Mouse (Mus musculus): ENCODE measurements at regions not wholly inside any gene's neighbourhood (a gene's known extent, or its start where the extent isn't known, plus 50 kb on each side); places are given as distances from the start of the nearest gene placed in this dataset.

- Histone ChIP-seq H3K27me3 (ENCODE audit: control insufficient read depth, insufficient read depth, low read length) (no peaks in the 10 kb centered on the region), H3K36me3 (replicated peaks; ENCODE audit: control insufficient read depth, insufficient read depth, low read depth, low read length) (no peaks in the 10 kb centered on the region), H3K4me2 (ENCODE audit: low read depth, low read length) (no peak overlapping the region), H3K27ac (replicated peaks; ENCODE audit: low read depth, low read length) (no peak overlapping the region), H3K4me1 (ENCODE audit: control insufficient read depth, insufficient read depth, low read length) (no peaks in the 10 kb centered on the region), H3K4me3 (ENCODE audit: low read depth, low read length) (no peak overlapping the region), H3K9me3 (replicated peaks; ENCODE audit: control insufficient read depth, low read length) (no peaks in the 10 kb centered on the region), H3K9ac (replicated peaks; ENCODE audit: low read length) (no peak overlapping the region)
- ATAC-seq (replicated peaks; ENCODE audit: insufficient number of reproducible peaks, low FRiP score, low TSS enrichment, low read depth): no peak
- DNase-seq (ENCODE audit: low spot score): no peak
- 84% methylated on average over 6 of the region's 6 CpGs for WGBS
These were observed 124.3 kb downstream of the Zfp365 start for GRCm38 (mm10) chr10:67788116-67788515.

DNA sequence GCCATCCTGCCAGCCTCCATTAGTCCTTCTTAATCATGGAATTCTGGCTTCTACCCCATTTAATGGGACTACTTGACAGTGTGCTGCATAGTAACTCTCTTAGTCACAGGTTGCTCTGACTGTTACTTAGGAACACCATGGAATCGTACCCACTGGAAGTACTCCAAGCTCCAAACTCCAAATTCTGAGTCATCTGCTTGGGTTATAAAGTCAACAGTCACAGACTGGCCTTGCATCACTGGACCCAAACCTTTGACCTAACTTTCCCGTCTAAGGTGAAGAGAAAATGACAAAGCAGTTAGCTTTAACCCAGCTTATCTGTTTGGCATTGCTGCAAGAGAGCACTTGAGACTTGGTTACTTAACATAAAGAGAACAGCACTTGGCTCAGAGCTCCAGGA is 126.9 kb downstream of the Zfp365 start:
- H3K9ac ChIP-seq (replicated peaks; ENCODE audit: low read length): no peak overlapping the region
- 80% methylated on average over 2 of the region's 2 CpGs for WGBS
- no peaks in the 10 kb centered on the region for H3K27me3 ChIP-seq (ENCODE audit: control insufficient read depth, insufficient read depth, low read length)
- H3K4me3 ChIP-seq (ENCODE audit: low read depth, low read length): no peak overlapping the region
- DNase-seq (ENCODE audit: low spot score) (no peak), ATAC-seq (replicated peaks; ENCODE audit: insufficient number of reproducible peaks, low FRiP score, low TSS enrichment, low read depth) (no peak)
- H3K4me1 ChIP-seq (ENCODE audit: control insufficient read depth, insufficient read depth, low read length): no peaks in the 10 kb centered on the region
- no peaks in the 10 kb centered on the region for H3K9me3 ChIP-seq (replicated peaks; ENCODE audit: control insufficient read depth, low read length)
- no peaks in the 10 kb centered on the region for H3K36me3 ChIP-seq (replicated peaks; ENCODE audit: control insufficient read depth, insufficient read depth, low read depth, low read length)
- H3K27ac ChIP-seq (replicated peaks; ENCODE audit: low read depth, low read length): no peak overlapping the region
- no peak overlapping the region for H3K4me2 ChIP-seq (ENCODE audit: low read depth, low read length)

DNA sequence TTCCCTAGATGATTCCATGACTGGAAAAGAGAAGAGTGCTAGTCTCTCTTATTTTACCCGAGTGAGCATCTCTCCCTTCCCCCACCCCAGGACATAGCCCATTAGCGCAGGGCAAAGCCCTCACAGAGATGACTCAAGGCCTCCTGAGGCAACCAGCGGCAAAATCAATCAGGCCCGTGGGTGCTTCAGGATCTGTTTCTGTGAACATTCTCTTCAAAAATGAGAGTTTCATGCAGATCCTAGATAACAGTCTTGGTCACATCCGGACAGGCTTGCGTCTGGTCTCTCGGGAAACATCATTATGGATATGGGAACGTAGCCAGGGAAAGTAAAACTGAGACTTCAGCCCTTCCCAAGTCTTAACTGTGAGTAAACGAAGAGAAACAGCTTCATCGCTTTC is 134.1 kb downstream of the Zfp365 start:
- H3K36me3 ChIP-seq (replicated peaks; ENCODE audit: control insufficient read depth, insufficient read depth, low read depth, low read length): no peaks in the 10 kb centered on the region
- H3K4me1 ChIP-seq (ENCODE audit: control insufficient read depth, insufficient read depth, low read length): no peaks in the 10 kb centered on the region
- no peak for DNase-seq (ENCODE audit: low spot score)
- no peak overlapping the region for H3K4me3 ChIP-seq (ENCODE audit: low read depth, low read length)
- H3K9ac ChIP-seq (replicated peaks; ENCODE audit: low read length): no peak overlapping the region
- no peaks in the 10 kb centered on the region for H3K9me3 ChIP-seq (replicated peaks; ENCODE audit: control insufficient read depth, low read length)
- no peak for ATAC-seq (replicated peaks; ENCODE audit: insufficient number of reproducible peaks, low FRiP score, low TSS enrichment, low read depth)
- H3K27me3 ChIP-seq (ENCODE audit: control insufficient read depth, insufficient read depth, low read length): no peaks in the 10 kb centered on the region
- WGBS: 88% methylated on average over 10 of the region's 10 CpGs
- H3K4me2 ChIP-seq (ENCODE audit: low read depth, low read length): no peak overlapping the region
- H3K27ac ChIP-seq (replicated peaks; ENCODE audit: low read depth, low read length): no peak overlapping the region

GRCm38 (mm10) chr10:67777721-67778120 is 134.7 kb downstream of the Zfp365 start:
- no peak overlapping the region for H3K27ac ChIP-seq (replicated peaks; ENCODE audit: low read depth, low read length)
- H3K9ac ChIP-seq (replicated peaks; ENCODE audit: low read length): no peak overlapping the region
- H3K4me1 ChIP-seq (ENCODE audit: control insufficient read depth, insufficient read depth, low read length): no peaks in the 10 kb centered on the region
- DNase-seq (ENCODE audit: low spot score): no peak
- H3K9me3 ChIP-seq (replicated peaks; ENCODE audit: control insufficient read depth, low read length): no peaks in the 10 kb centered on the region
- H3K27me3 ChIP-seq (ENCODE audit: control insufficient read depth, insufficient read depth, low read length): no peaks in the 10 kb centered on the region
- 91% methylated on average over 7 of the region's 7 CpGs for WGBS
- no peak overlapping the region for H3K4me3 ChIP-seq (ENCODE audit: low read depth, low read length)
- no peak overlapping the region for H3K4me2 ChIP-seq (ENCODE audit: low read depth, low read length)
- no peak for ATAC-seq (replicated peaks; ENCODE audit: insufficient number of reproducible peaks, low FRiP score, low TSS enrichment, low read depth)
- H3K36me3 ChIP-seq (replicated peaks; ENCODE audit: control insufficient read depth, insufficient read depth, low read depth, low read length): no peaks in the 10 kb centered on the region

DNA sequence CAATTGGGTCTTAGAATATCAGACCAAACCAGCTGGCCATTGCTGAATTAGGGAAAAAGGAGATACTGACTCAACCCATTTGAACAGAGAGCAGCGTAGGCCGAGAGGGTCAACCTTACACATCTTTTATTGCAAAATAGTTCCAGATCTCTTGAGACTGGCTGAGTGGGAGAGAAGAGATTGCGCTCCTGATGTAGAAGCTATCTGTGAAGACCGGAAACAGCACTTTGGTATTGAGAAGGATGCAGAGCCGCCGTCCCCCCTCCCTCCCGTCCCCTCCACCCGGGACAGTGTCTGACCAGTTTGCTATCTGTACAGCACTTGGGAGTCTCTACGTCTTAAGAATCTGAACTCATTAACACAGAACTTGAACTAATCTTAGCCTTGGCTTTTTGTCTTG is 135.6 kb downstream of the Zfp365 start:
- Histone ChIP-seq H3K9me3 (replicated peaks; ENCODE audit: control insufficient read depth, low read length) (no peaks in the 10 kb centered on the region), H3K27ac (replicated peaks; ENCODE audit: low read depth, low read length) (no peak overlapping the region), H3K4me2 (ENCODE audit: low read depth, low read length) (no peak overlapping the region), H3K9ac (replicated peaks; ENCODE audit: low read length) (no peak overlapping the region), H3K36me3 (replicated peaks; ENCODE audit: control insufficient read depth, insufficient read depth, low read depth, low read length) (no peaks in the 10 kb centered on the region), H3K4me1 (ENCODE audit: control insufficient read depth, insufficient read depth, low read length) (no peaks in the 10 kb centered on the region), H3K4me3 (ENCODE audit: low read depth, low read length) (no peak overlapping the region), H3K27me3 (ENCODE audit: control insufficient read depth, insufficient read depth, low read length) (no peaks in the 10 kb centered on the region)
- no peak for DNase-seq (ENCODE audit: low spot score)
- 96% methylated on average over 9 of the region's 9 CpGs for WGBS
- ATAC-seq (replicated peaks; ENCODE audit: insufficient number of reproducible peaks, low FRiP score, low TSS enrichment, low read depth): no peak

- H3K36me3 ChIP-seq (replicated peaks; ENCODE audit: control insufficient read depth, insufficient read depth, low read depth, low read length): no peaks in the 10 kb centered on the region
- no peak overlapping the region for H3K4me3 ChIP-seq (ENCODE audit: low read depth, low read length)
- H3K27ac ChIP-seq (replicated peaks; ENCODE audit: low read depth, low read length): no peak overlapping the region
- no peaks in the 10 kb centered on the region for H3K4me1 ChIP-seq (ENCODE audit: control insufficient read depth, insufficient read depth, low read length)
- H3K4me2 ChIP-seq (ENCODE audit: low read depth, low read length): no peak overlapping the region
- H3K9ac ChIP-seq (replicated peaks; ENCODE audit: low read length): no peak overlapping the region
- no peak for ATAC-seq (replicated peaks; ENCODE audit: insufficient number of reproducible peaks, low FRiP score, low TSS enrichment, low read depth)
- H3K27me3 ChIP-seq (ENCODE audit: control insufficient read depth, insufficient read depth, low read length): no peaks in the 10 kb centered on the region
- no peak for DNase-seq (ENCODE audit: low spot score)
- no peaks in the 10 kb centered on the region for H3K9me3 ChIP-seq (replicated peaks; ENCODE audit: control insufficient read depth, low read length)
- 88% methylated on average over 8 of the region's 8 CpGs for WGBS
These were observed 140.7 kb downstream of the Zfp365 start for GRCm38 (mm10) chr10:67771796-67772195.

DNA sequence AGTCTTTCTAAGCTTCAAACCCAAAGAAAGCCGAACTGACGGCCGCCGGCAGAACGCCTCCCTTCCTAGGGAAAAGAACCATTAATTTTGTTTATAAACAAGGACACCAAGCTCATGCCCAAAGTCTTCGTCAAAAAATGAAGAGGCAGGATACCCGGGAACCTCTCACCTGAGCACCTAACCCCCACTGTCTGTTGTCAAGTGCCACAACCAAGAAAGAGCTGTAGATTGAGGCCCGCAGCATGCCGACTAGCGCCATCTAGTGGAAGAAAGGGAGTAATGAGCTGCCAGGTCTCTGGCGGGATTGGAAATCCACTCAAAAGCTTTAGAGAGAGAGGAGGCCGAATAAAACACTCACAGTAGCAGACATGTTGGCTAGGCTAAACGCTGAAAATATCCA is 146.4 kb downstream of the Zfp365 start:
- Histone ChIP-seq H3K27ac (replicated peaks; ENCODE audit: low read depth, low read length) (no peak overlapping the region), H3K4me1 (ENCODE audit: control insufficient read depth, insufficient read depth, low read length) (no peaks in the 10 kb centered on the region), H3K4me3 (ENCODE audit: low read depth, low read length) (no peak overlapping the region), H3K9me3 (replicated peaks; ENCODE audit: control insufficient read depth, low read length) (no peaks in the 10 kb centered on the region), H3K27me3 (ENCODE audit: control insufficient read depth, insufficient read depth, low read length) (no peaks in the 10 kb centered on the region), H3K36me3 (replicated peaks; ENCODE audit: control insufficient read depth, insufficient read depth, low read depth, low read length) (no peaks in the 10 kb centered on the region), H3K4me2 (ENCODE audit: low read depth, low read length) (no peak overlapping the region), H3K9ac (replicated peaks; ENCODE audit: low read length) (no peak overlapping the region)
- peak; percentile 79 for DNase-seq (ENCODE audit: low spot score)
- 41% methylated on average over 13 of the region's 13 CpGs for WGBS
- ATAC-seq (replicated peaks; ENCODE audit: insufficient number of reproducible peaks, low FRiP score, low TSS enrichment, low read depth): no peak

DNA sequence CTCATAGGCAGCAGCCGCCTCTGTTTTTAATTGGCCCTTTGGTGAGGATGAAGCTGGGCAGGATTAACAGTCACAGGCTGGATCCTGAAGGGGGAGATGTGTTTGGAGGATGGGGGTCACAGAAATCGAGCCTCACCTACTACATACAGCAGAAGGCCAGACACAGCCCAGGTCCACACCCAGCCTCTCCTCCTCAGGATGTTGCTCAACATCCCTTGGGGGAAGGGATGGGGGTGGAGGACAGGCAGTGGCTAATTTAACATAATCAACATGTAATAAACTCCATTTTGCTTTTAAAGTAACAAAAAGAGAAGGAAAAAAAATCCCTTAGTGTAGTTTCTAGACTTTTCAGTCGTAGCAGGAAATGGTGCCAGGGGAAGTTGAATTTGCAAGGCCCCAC is 152.0 kb downstream of the Zfp365 start:
- Histone ChIP-seq H3K36me3 (replicated peaks; ENCODE audit: control insufficient read depth, insufficient read depth, low read depth, low read length) (no peaks in the 10 kb centered on the region), H3K27me3 (ENCODE audit: control insufficient read depth, insufficient read depth, low read length) (no peaks in the 10 kb centered on the region), H3K9me3 (replicated peaks; ENCODE audit: control insufficient read depth, low read length) (no peaks in the 10 kb centered on the region), H3K9ac (replicated peaks; ENCODE audit: low read length) (no peak overlapping the region), H3K4me2 (ENCODE audit: low read depth, low read length) (no peak overlapping the region), H3K4me1 (ENCODE audit: control insufficient read depth, insufficient read depth, low read length) (no peaks in the 10 kb centered on the region), H3K4me3 (ENCODE audit: low read depth, low read length) (no peak overlapping the region), H3K27ac (replicated peaks; ENCODE audit: low read depth, low read length) (no peak overlapping the region)
- DNase-seq (ENCODE audit: low spot score) (no peak), ATAC-seq (replicated peaks; ENCODE audit: insufficient number of reproducible peaks, low FRiP score, low TSS enrichment, low read depth) (no peak)
- 53% methylated on average over 3 of the region's 3 CpGs for WGBS

- no peaks in the 10 kb centered on the region for H3K4me1 ChIP-seq (ENCODE audit: control insufficient read depth, insufficient read depth, low read length)
- WGBS: 55% methylated on average over 4 of the region's 4 CpGs
These were observed 164.3 kb downstream of the Zfp365 start for GRCm38 (mm10) chr10:67748121-67748520.

More at GRCm38 (mm10) chr10:67748121-67748520, 164.3 kb downstream of the Zfp365 start:
- H3K27me3 ChIP-seq (ENCODE audit: control insufficient read depth, insufficient read depth, low read length): no peaks in the 10 kb centered on the region
- H3K4me2 ChIP-seq (ENCODE audit: low read depth, low read length): no peak overlapping the region
- no peak for ATAC-seq (replicated peaks; ENCODE audit: insufficient number of reproducible peaks, low FRiP score, low TSS enrichment, low read depth)
- no peak for DNase-seq (ENCODE audit: low spot score)
- no peak overlapping the region for H3K27ac ChIP-seq (replicated peaks; ENCODE audit: low read depth, low read length)
- no peak overlapping the region for H3K9ac ChIP-seq (replicated peaks; ENCODE audit: low read length)
- H3K9me3 ChIP-seq (replicated peaks; ENCODE audit: control insufficient read depth, low read length): no peaks in the 10 kb centered on the region
- no peaks in the 10 kb centered on the region for H3K36me3 ChIP-seq (replicated peaks; ENCODE audit: control insufficient read depth, insufficient read depth, low read depth, low read length)
- H3K4me3 ChIP-seq (ENCODE audit: low read depth, low read length): no peak overlapping the region

Data from embryonic facial prominence, embryonic 11.5 days (tissue).